Mouse (Mus musculus) liver, adult 2 months (tissue): Measurements from ENCODE around the gene Gpc1.

Source experiments
- CTCF ChIP-seq: fragments of 200-500 bp; IDR thresholded peaks from 2 replicates; pipeline ENCODE4 v1.5.1; 2011; ENCODE audit warnings: low read depth, low read length, control low read depth
- POLR2A ChIP-seq: fragments of 200-500 bp; IDR thresholded peaks from 2 replicates; pipeline ENCODE4 v1.6.1; 2011; ENCODE audit warnings: low read length, control low read depth; ENCODE audit not compliant: insufficient read depth; ENCODE audit errors: extremely low read depth

- TF ChIP-seq POLR2A, result no peak
- TF ChIP-seq CTCF, result no peak
These were observed 7.8 kb downstream of the Gpc1 start for GRCm38 (mm10) chr1:92839211-92839610.
